Mouse (Mus musculus): ENCODE measurements around the gene Mgat3.

GRCm38 (mm10) chr15:80263610-80264575, 90.4 kb downstream of the Mgat3 start, which contains the start of gene Rps19bp1:
- TF ChIP-seq CTCF (IDR thresholded peaks at IDR 0.05; ENCODE audit: low read depth, low read length) (no peak), POLR2A (IDR thresholded peaks at IDR 0.05; ENCODE audit: borderline replicate concordance, low read depth, low read length) (no peak; the same call in 1 of the 2 replicates)
